Mouse (Mus musculus) CH12.LX (cell line): Measurements from ENCODE around the gene Fam69a. TPM values are rescaled to one million over a fixed set of nuclear protein-coding genes. Genes with fewer than 3 reads are reported as not detected.

Experiments used
- DNase-seq: peaks from one replicate; pipeline ENCODE4 v3.0.0-alpha.2; 2013; ENCODE audit errors: extremely low read depth
- H3K27ac ChIP-seq: 2 replicates; pipeline ENCODE4 v1.5.1; 2012; ENCODE audit warnings: low read depth, mild to moderate bottlenecking, control low read depth, moderate library complexity; ENCODE audit not compliant: insufficient read depth
- H3K27me3 ChIP-seq: replicated peaks from 2 replicates; pipeline ENCODE3; 2012; ENCODE audit warnings: inconsistent platforms
- H3K36me3 ChIP-seq, 2 experiments: replicated peaks in 1 of 2; 2 replicates each; pipeline versions ENCODE3 to v1.6.1; 2012; ENCODE audit warnings: inconsistent platforms in 1 of 2, low read length in 1 of 2, mild to moderate bottlenecking in 1 of 2, mixed read lengths in 1 of 2, moderate library complexity in 1 of 2; ENCODE audit not compliant: control insufficient read depth in 1 of 2, insufficient read depth in 1 of 2
- H3K4me1 ChIP-seq, 2 experiments: 2 replicates each; pipeline ENCODE4 v1.6.1; 2012; ENCODE audit warnings: inconsistent platforms in 1 of 2, moderate library complexity in 1 of 2; ENCODE audit not compliant: insufficient read depth in 2 of 2, control insufficient read depth in 1 of 2
- H3K4me2 ChIP-seq: 2 replicates; pipeline ENCODE4 v1.6.1; 2012; ENCODE audit warnings: low read depth, mild to moderate bottlenecking, control low read depth; ENCODE audit not compliant: poor library complexity, insufficient read depth, severe bottlenecking
- H3K4me3 ChIP-seq, 3 experiments: fragments of 150-350 bp in 1 of 3; sonication (generic) in 1 of 3; replicated peaks in 1 of 3; 2 replicates each; pipeline versions ENCODE3 to v1.5.1; 2011 to 2012; ENCODE audit warnings: low read depth in 2 of 3, low read length in 2 of 3, mild to moderate bottlenecking in 2 of 3, moderate library complexity in 2 of 3, control low read depth in 1 of 3, improper control_type of control experiment in 1 of 3, inconsistent platforms in 1 of 3, mixed read lengths in 1 of 3; ENCODE audit not compliant: poor library complexity in 1 of 3
- H3K79me2 ChIP-seq: replicated peaks from 2 replicates; pipeline ENCODE4 v1.6.1; 2012; ENCODE audit warnings: mild to moderate bottlenecking, moderate library complexity; ENCODE audit not compliant: control insufficient read depth, poor library complexity, insufficient read depth, severe bottlenecking; ENCODE audit errors: extremely low read depth
- H3K9ac ChIP-seq: 2 replicates; pipeline ENCODE4 v1.6.1; 2012; ENCODE audit warnings: low read depth, mild to moderate bottlenecking, control low read depth, moderate library complexity; ENCODE audit not compliant: insufficient read depth
- H3K9me3 ChIP-seq: replicated peaks from 2 replicates; pipeline ENCODE3; 2012; ENCODE audit warnings: low read length, inconsistent platforms, mixed read lengths
- CHD1 ChIP-seq: IDR thresholded peaks from 2 replicates; pipeline ENCODE4 v1.6.1; 2012; ENCODE audit warnings: low read depth, low read length, improper control_type of control experiment, inconsistent platforms
- CHD2 ChIP-seq: IDR thresholded peaks from 2 replicates; pipeline ENCODE4 v1.6.1; 2011; ENCODE audit warnings: low read length, improper control_type of control experiment
- ELF1 ChIP-seq: IDR thresholded peaks from 2 replicates; pipeline ENCODE4 v1.6.1; 2014; ENCODE audit warnings: low read depth, mild to moderate bottlenecking, inconsistent platforms, low read length, improper control_type of control experiment
- ETS1 ChIP-seq: conservative IDR thresholded peaks from 2 replicates; pipeline ENCODE4 v1.6.1; 2012; ENCODE audit warnings: low read depth, mild to moderate bottlenecking, inconsistent platforms, low read length, improper control_type of control experiment, moderate library complexity
- HCFC1 ChIP-seq: IDR thresholded peaks from 2 replicates; pipeline ENCODE4 v1.6.1; 2012; ENCODE audit warnings: low read depth, mild to moderate bottlenecking, inconsistent platforms, low read length, improper control_type of control experiment
- IRF4 ChIP-seq: IDR thresholded peaks from 2 replicates; pipeline ENCODE4 v1.6.1; 2014; ENCODE audit warnings: low read depth, mild to moderate bottlenecking, inconsistent platforms, low read length, improper control_type of control experiment
- MAFK ChIP-seq: IDR thresholded peaks from 2 replicates; pipeline ENCODE4 v1.6.1; 2011; ENCODE audit warnings: low read length, improper control_type of control experiment; ENCODE audit not compliant: insufficient replicate concordance
- MAX ChIP-seq: IDR thresholded peaks from 2 replicates; pipeline ENCODE4 v1.6.1; 2011; ENCODE audit warnings: low read length, improper control_type of control experiment
- MEF2A ChIP-seq: IDR thresholded peaks from 2 replicates; pipeline ENCODE4 v1.6.1; 2014; ENCODE audit warnings: low read depth, mild to moderate bottlenecking, inconsistent platforms, low read length, improper control_type of control experiment, borderline replicate concordance
- NELFE ChIP-seq: IDR thresholded peaks from 2 replicates; pipeline ENCODE4 v1.6.1; 2011; ENCODE audit warnings: low read depth, low read length, improper control_type of control experiment
- NRF1 ChIP-seq: IDR thresholded peaks from 2 replicates; pipeline ENCODE4 v1.6.1; 2014; ENCODE audit warnings: low read depth, mild to moderate bottlenecking, inconsistent platforms, low read length, improper control_type of control experiment, moderate library complexity
- POLR2A ChIP-seq: IDR thresholded peaks from 2 replicates; pipeline ENCODE4 v1.6.1; 2011; ENCODE audit warnings: low read depth, mild to moderate bottlenecking, improper control_type of control experiment, low read length
- RAD21 ChIP-seq: IDR thresholded peaks from 2 replicates; pipeline ENCODE4 v1.6.1; 2011; ENCODE audit warnings: low read depth, mild to moderate bottlenecking, low read length, improper control_type of control experiment, moderate library complexity
- RCOR1 ChIP-seq: conservative IDR thresholded peaks from 2 replicates; pipeline ENCODE4 v1.6.1; 2012; ENCODE audit warnings: low read depth, mild to moderate bottlenecking, inconsistent platforms, low read length, improper control_type of control experiment
- SIN3A ChIP-seq: IDR thresholded peaks from 2 replicates; pipeline ENCODE4 v1.6.1; 2012; ENCODE audit warnings: low read length, improper control_type of control experiment, inconsistent platforms
- SMC3 ChIP-seq: IDR thresholded peaks from 2 replicates; pipeline ENCODE4 v1.6.1; 2011; ENCODE audit warnings: low read depth, low read length, improper control_type of control experiment
- UBTF ChIP-seq: IDR thresholded peaks from 2 replicates; pipeline ENCODE4 v1.6.1; 2012; ENCODE audit warnings: low read depth, mild to moderate bottlenecking, inconsistent platforms, low read length, improper control_type of control experiment, moderate library complexity
- ZMIZ1 ChIP-seq: IDR thresholded peaks from 2 replicates; pipeline ENCODE4 v1.6.1; 2012; ENCODE audit warnings: low read depth, mild to moderate bottlenecking, inconsistent platforms, low read length, improper control_type of control experiment
- ZNF384 ChIP-seq: IDR thresholded peaks from 2 replicates; pipeline ENCODE4 v1.6.1; 2012; ENCODE audit warnings: low read depth, low read length, improper control_type of control experiment, inconsistent platforms
- dilution Hi-C: fragments of 300-500 bp; cut with MboI; formaldehyde crosslinking; loops from 2 replicates; pipeline ENCODE4 v1.14.3; 2020; ENCODE audit warnings: low sequenced_read_pairs; ENCODE audit not compliant: extremely low pct_unique_long_range_greater_than_20kb, extremely low pct_ligation_motif_present
- in situ Hi-C: fragments of 300-500 bp; cut with MboI; formaldehyde crosslinking; loops from 3 replicates; pipeline ENCODE4 v1.14.3; 2019; ENCODE audit warnings: low sequenced_read_pairs, low pct_ligation_motif_present, low pct_unique_long_range_greater_than_20kb, mixed read lengths
- polyA plus RNA-seq: library from polyadenylated mRNA; unstranded; fragments of >175 nt; gene quantifications from 2 replicates; pipeline ENCODE4 v1.2.1, GENCODE M21; 2012; ENCODE audit warnings: low read depth; ENCODE audit not compliant: insufficient read length
- total RNA-seq, 2 experiments: library from RNA; depleted of rRNA; stranded (reverse); fragments of 300-350 nt in 1 of 2; fragments of >200 nt in 1 of 2; gene quantifications; 2 replicates each; pipeline ENCODE4 v1.2.3; 2012 to 2014

Fam69a gene
- total RNA-seq (2012; rRNA removed) (4.2 and 5.6 TPM in 2 replicates), total RNA-seq (2014; rRNA removed) (6.5 and 7.8 TPM in 2 replicates), polyA plus RNA-seq (14.2 and 25.4 TPM in 2 replicates)

GRCm38 (mm10) chr5:107986967-107987834 is at the start of gene Fam69a:
Gene Fam69a, minus strand, starts transcription at chr5:107987085.
- Histone ChIP-seq H3K79me2 (0 out of 2 replicates have a peak, but pooled peaks cover 3% of the 10 kb centered on the region), H3K9ac (peak within 1 kb of the TSS; percentile 59), H3K4me1 (peaks cover 8 to 21% of the 10 kb centered on the region in 2 experiments; a peak in 3 of 4 replicates), H3K27ac (peak within 1 kb of the TSS; percentile 50), H3K4me2 (peak within 1 kb of the TSS; percentile 94), H3K27me3 (no peaks in the 10 kb centered on the region), H3K4me3 (peak within 1 kb of the TSS; percentile 80 to 94 (median 86)), H3K9me3 (no peaks in the 10 kb centered on the region), H3K36me3 (no peaks in the 10 kb centered on the region)
- peak; percentile 75 for DNase-seq
- TF ChIP-seq CHD1, result no peak
- peak; percentile 61 for TF ChIP-seq CHD2
- TF ChIP-seq IRF4, result no peak
- TF ChIP-seq RAD21, result no peak
- peak; percentile 72 for TF ChIP-seq SIN3A
- 0 out of 2 replicates have a peak, but pooled peaks have one; percentile 8 for TF ChIP-seq MAFK
- peak; percentile 66 for TF ChIP-seq UBTF
- TF ChIP-seq SMC3, result no peak
- TF ChIP-seq MEF2A, result 0 out of 2 replicates have a peak, but pooled peaks have one; percentile 19
- peak; percentile 9; the same call in 1 of the 2 replicates for TF ChIP-seq ZNF384
- peak; percentile 5; the same call in 1 of the 2 replicates for TF ChIP-seq NELFE
- TF ChIP-seq POLR2A, result peak; percentile 69
- TF ChIP-seq ELF1, result peak; percentile 10; the same call in 1 of the 2 replicates
- peak; percentile 72 for TF ChIP-seq NRF1
- no peak for TF ChIP-seq ZMIZ1
- peak; percentile 42 for TF ChIP-seq HCFC1
- peak; percentile 58; the same call in 1 of the 2 replicates for TF ChIP-seq MAX
- dilution Hi-C loops, result no loop called here
- in situ Hi-C loops, result loop anchor here (5.0 kb wide), 1 partner anchor 65 kb away; no protein-coding TSS in a partner anchor

- Histone ChIP-seq H3K4me1 (peaks cover 0 to 15% of the 10 kb centered on the region in 2 experiments; a peak in 2 of 4 replicates), H3K27me3 (no peaks in the 10 kb centered on the region), H3K27ac (no peak overlapping the region), H3K9ac (no peak overlapping the region), H3K79me2 (no peaks in the 10 kb centered on the region), H3K9me3 (no peaks in the 10 kb centered on the region), H3K4me3 (no peak overlapping the region), H3K36me3 (no peaks in the 10 kb centered on the region), H3K4me2 (no peak overlapping the region)
- TF ChIP-seq ETS1, result no peak
- TF ChIP-seq ELF1, result no peak
- no peak for TF ChIP-seq HCFC1
- TF ChIP-seq RCOR1, result no peak
- dilution Hi-C loops (no loop called here), in situ Hi-C loops (loop anchor here (10.0 kb wide), 1 partner anchor 129 kb away; no protein-coding TSS in a partner anchor)
- no peak for DNase-seq
Observed at GRCm38 (mm10) chr5:108035523-108035922, 48.6 kb upstream of the Fam69a start.
